Mouse (Mus musculus) CH12.LX (cell line): Measurements from ENCODE around the gene Mmd. TPM values are rescaled to one million over a fixed set of nuclear protein-coding genes. Genes with fewer than 3 reads are reported as not detected.

ENCODE experiments used
- DNase-seq: peaks from one replicate; pipeline ENCODE4 v3.0.0-alpha.2; 2013; ENCODE audit errors: extremely low read depth
- H3K27ac ChIP-seq: 2 replicates; pipeline ENCODE4 v1.5.1; 2012; ENCODE audit warnings: low read depth, mild to moderate bottlenecking, control low read depth, moderate library complexity; ENCODE audit not compliant: insufficient read depth
- H3K27me3 ChIP-seq: replicated peaks from 2 replicates; pipeline ENCODE3; 2012; ENCODE audit warnings: inconsistent platforms
- H3K36me3 ChIP-seq, 2 experiments: replicated peaks in 1 of 2; 2 replicates each; pipeline versions ENCODE3 to v1.6.1; 2012; ENCODE audit warnings: inconsistent platforms in 1 of 2, low read length in 1 of 2, mild to moderate bottlenecking in 1 of 2, mixed read lengths in 1 of 2, moderate library complexity in 1 of 2; ENCODE audit not compliant: control insufficient read depth in 1 of 2, insufficient read depth in 1 of 2
- H3K4me1 ChIP-seq, 2 experiments: 2 replicates each; pipeline ENCODE4 v1.6.1; 2012; ENCODE audit warnings: inconsistent platforms in 1 of 2, moderate library complexity in 1 of 2; ENCODE audit not compliant: insufficient read depth in 2 of 2, control insufficient read depth in 1 of 2
- H3K4me2 ChIP-seq: 2 replicates; pipeline ENCODE4 v1.6.1; 2012; ENCODE audit warnings: low read depth, mild to moderate bottlenecking, control low read depth; ENCODE audit not compliant: poor library complexity, insufficient read depth, severe bottlenecking
- H3K4me3 ChIP-seq, 3 experiments: fragments of 150-350 bp in 1 of 3; sonication (generic) in 1 of 3; replicated peaks in 1 of 3; 2 replicates each; pipeline versions ENCODE3 to v1.5.1; 2011 to 2012; ENCODE audit warnings: low read depth in 2 of 3, low read length in 2 of 3, mild to moderate bottlenecking in 2 of 3, moderate library complexity in 2 of 3, control low read depth in 1 of 3, improper control_type of control experiment in 1 of 3, inconsistent platforms in 1 of 3, mixed read lengths in 1 of 3; ENCODE audit not compliant: poor library complexity in 1 of 3
- H3K79me2 ChIP-seq: replicated peaks from 2 replicates; pipeline ENCODE4 v1.6.1; 2012; ENCODE audit warnings: mild to moderate bottlenecking, moderate library complexity; ENCODE audit not compliant: control insufficient read depth, poor library complexity, insufficient read depth, severe bottlenecking; ENCODE audit errors: extremely low read depth
- H3K9ac ChIP-seq: 2 replicates; pipeline ENCODE4 v1.6.1; 2012; ENCODE audit warnings: low read depth, mild to moderate bottlenecking, control low read depth, moderate library complexity; ENCODE audit not compliant: insufficient read depth
- H3K9me3 ChIP-seq: replicated peaks from 2 replicates; pipeline ENCODE3; 2012; ENCODE audit warnings: low read length, inconsistent platforms, mixed read lengths
- ELF1 ChIP-seq: IDR thresholded peaks from 2 replicates; pipeline ENCODE4 v1.6.1; 2014; ENCODE audit warnings: low read depth, mild to moderate bottlenecking, inconsistent platforms, low read length, improper control_type of control experiment
- ETS1 ChIP-seq: conservative IDR thresholded peaks from 2 replicates; pipeline ENCODE4 v1.6.1; 2012; ENCODE audit warnings: low read depth, mild to moderate bottlenecking, inconsistent platforms, low read length, improper control_type of control experiment, moderate library complexity
- HCFC1 ChIP-seq: IDR thresholded peaks from 2 replicates; pipeline ENCODE4 v1.6.1; 2012; ENCODE audit warnings: low read depth, mild to moderate bottlenecking, inconsistent platforms, low read length, improper control_type of control experiment
- JUN ChIP-seq: IDR thresholded peaks from 2 replicates; pipeline ENCODE4 v1.6.1; 2011; ENCODE audit warnings: low read depth, mild to moderate bottlenecking, low read length, improper control_type of control experiment, moderate library complexity; ENCODE audit not compliant: insufficient read depth
- JUND ChIP-seq: conservative IDR thresholded peaks from 2 replicates; pipeline ENCODE4 v1.6.1; 2011; ENCODE audit warnings: low read depth, low read length, improper control_type of control experiment
- MAFK ChIP-seq: IDR thresholded peaks from 2 replicates; pipeline ENCODE4 v1.6.1; 2011; ENCODE audit warnings: low read length, improper control_type of control experiment; ENCODE audit not compliant: insufficient replicate concordance
- MAX ChIP-seq: IDR thresholded peaks from 2 replicates; pipeline ENCODE4 v1.6.1; 2011; ENCODE audit warnings: low read length, improper control_type of control experiment
- MYC ChIP-seq: IDR thresholded peaks from 2 replicates; pipeline ENCODE4 v1.6.1; 2011; ENCODE audit warnings: low read depth, mild to moderate bottlenecking, improper control_type of control experiment, low read length
- NRF1 ChIP-seq: IDR thresholded peaks from 2 replicates; pipeline ENCODE4 v1.6.1; 2014; ENCODE audit warnings: low read depth, mild to moderate bottlenecking, inconsistent platforms, low read length, improper control_type of control experiment, moderate library complexity
- POLR2A ChIP-seq: IDR thresholded peaks from 2 replicates; pipeline ENCODE4 v1.6.1; 2011; ENCODE audit warnings: low read depth, mild to moderate bottlenecking, improper control_type of control experiment, low read length
- POLR2AphosphoS2 ChIP-seq: IDR thresholded peaks from 2 replicates; pipeline ENCODE4 v1.6.1; 2011; ENCODE audit warnings: low read depth, low read length, improper control_type of control experiment
- RAD21 ChIP-seq: IDR thresholded peaks from 2 replicates; pipeline ENCODE4 v1.6.1; 2011; ENCODE audit warnings: low read depth, mild to moderate bottlenecking, low read length, improper control_type of control experiment, moderate library complexity
- SIN3A ChIP-seq: IDR thresholded peaks from 2 replicates; pipeline ENCODE4 v1.6.1; 2012; ENCODE audit warnings: low read length, improper control_type of control experiment, inconsistent platforms
- UBTF ChIP-seq: IDR thresholded peaks from 2 replicates; pipeline ENCODE4 v1.6.1; 2012; ENCODE audit warnings: low read depth, mild to moderate bottlenecking, inconsistent platforms, low read length, improper control_type of control experiment, moderate library complexity
- USF2 ChIP-seq: conservative IDR thresholded peaks from 2 replicates; pipeline ENCODE4 v1.6.1; 2011; ENCODE audit warnings: low read depth, low read length, improper control_type of control experiment
- ZKSCAN1 ChIP-seq: IDR thresholded peaks from 2 replicates; pipeline ENCODE4 v1.6.1; 2012; ENCODE audit warnings: low read depth, inconsistent platforms, low read length, improper control_type of control experiment, borderline replicate concordance
- ZMIZ1 ChIP-seq: IDR thresholded peaks from 2 replicates; pipeline ENCODE4 v1.6.1; 2012; ENCODE audit warnings: low read depth, mild to moderate bottlenecking, inconsistent platforms, low read length, improper control_type of control experiment
- dilution Hi-C: fragments of 300-500 bp; cut with MboI; formaldehyde crosslinking; loops from 2 replicates; pipeline ENCODE4 v1.14.3; 2020; ENCODE audit warnings: low sequenced_read_pairs; ENCODE audit not compliant: extremely low pct_unique_long_range_greater_than_20kb, extremely low pct_ligation_motif_present
- in situ Hi-C: fragments of 300-500 bp; cut with MboI; formaldehyde crosslinking; loops from 3 replicates; pipeline ENCODE4 v1.14.3; 2019; ENCODE audit warnings: low sequenced_read_pairs, low pct_ligation_motif_present, low pct_unique_long_range_greater_than_20kb, mixed read lengths
- polyA plus RNA-seq: library from polyadenylated mRNA; unstranded; fragments of >175 nt; gene quantifications from 2 replicates; pipeline ENCODE4 v1.2.1, GENCODE M21; 2012; ENCODE audit warnings: low read depth; ENCODE audit not compliant: insufficient read length
- total RNA-seq, 2 experiments: library from RNA; depleted of rRNA; stranded (reverse); fragments of 300-350 nt in 1 of 2; fragments of >200 nt in 1 of 2; gene quantifications; 2 replicates each; pipeline ENCODE4 v1.2.3; 2012 to 2014

Gene Mmd
- total and polyA plus RNA-seq, 3 experiments, result 10.3 to 60.4 (median 39.8) TPM

- DNase-seq, result no peak
- Histone ChIP-seq H3K4me3 (no peak overlapping the region), H3K4me2 (no peak overlapping the region), H3K27me3 (no peaks in the 10 kb centered on the region), H3K27ac (no peak overlapping the region), H3K79me2 (no peaks in the 10 kb centered on the region), H3K36me3 (peaks cover 14 to 68% of the 10 kb centered on the region in 2 experiments)
- in situ Hi-C loops, result no loop called here
- TF ChIP-seq HCFC1, result no peak
- TF ChIP-seq, all 38 proteins: peak for 0
- dilution Hi-C loops, result no loop called here
- no peaks in the 10 kb centered on the region for H3K4me1 ChIP-seq
- no peak overlapping the region for H3K9ac ChIP-seq
- no peaks in the 10 kb centered on the region for H3K9me3 ChIP-seq
Observed at GRCm38 (mm10) chr11:90276150-90276549, 26.9 kb downstream of the Mmd start.

- Histone ChIP-seq H3K4me2 (no peak overlapping the region), H3K4me1 (no peaks in the 10 kb centered on the region), H3K36me3 (peaks cover 13 to 64% of the 10 kb centered on the region in 2 experiments), H3K79me2 (no peaks in the 10 kb centered on the region), H3K9me3 (no peaks in the 10 kb centered on the region), H3K27me3 (no peaks in the 10 kb centered on the region), H3K27ac (no peak overlapping the region), H3K9ac (no peak overlapping the region)
- dilution Hi-C loops, result no loop called here
- in situ Hi-C loops, result no loop called here
- no peak for DNase-seq
- no peak for TF ChIP-seq NRF1
- no peak for TF ChIP-seq MAX
- no peak for TF ChIP-seq ZKSCAN1
- TF ChIP-seq USF2, result no peak
- TF ChIP-seq ELF1, result no peak
- no peak for TF ChIP-seq MAFK
- no peak for TF ChIP-seq SIN3A
- TF ChIP-seq MYC, result no peak
- no peak for TF ChIP-seq POLR2AphosphoS2
- TF ChIP-seq RAD21, result no peak
- TF ChIP-seq UBTF, result no peak
- no peak for TF ChIP-seq JUN
- no peak for TF ChIP-seq HCFC1
- TF ChIP-seq ETS1, result no peak
- no peak for TF ChIP-seq POLR2A
- TF ChIP-seq ZMIZ1, result no peak
- no peak for TF ChIP-seq JUND
- TF ChIP-seq, all 38 proteins: peak for 0
- H3K4me3 ChIP-seq, result no peak overlapping the region
Observed at GRCm38 (mm10) chr11:90276561-90276960, 27.3 kb downstream of the Mmd start.
